Mouse (Mus musculus): ENCODE results near the gene Sqstm1. TPM values are rescaled to one million over a fixed set of nuclear protein-coding genes. Genes with fewer than 3 reads are reported as not detected.
"Not testable (repeated sequence)": the region's sequence is repeated elsewhere in the genome, so short reads cannot be mapped to it uniquely, and the experiment has no call there.

Sqstm1 gene
- polyA plus RNA-seq, 1 experiment from 2014 or later: 224 TPM

GRCm38 (mm10) chr11:50180478-50181231 lies 30.0 kb downstream of the Sqstm1 start:
- 74% methylated on average over 6 of the region's 6 CpGs for WGBS
- Histone ChIP-seq H3K4me1 (no peaks in the 10 kb centered on the region), H3K4me2 (no peak overlapping the region), H3K27ac (no peak overlapping the region), H3K36me3 (no peaks in the 10 kb centered on the region), H3K4me3 (replicated peaks) (no peak overlapping the region), H3K9ac (no peak overlapping the region), H3K9me3 (no peaks in the 10 kb centered on the region), H3K27me3 (replicated peaks) (no peaks in the 10 kb centered on the region)
- ATAC-seq (ENCODE audit: insufficient read depth, low FRiP score, low read depth): no peak

- no peak for ATAC-seq (ENCODE audit: insufficient read depth, low FRiP score, low read depth)
- Histone ChIP-seq H3K4me2 (no peak overlapping the region), H3K27ac (no peak overlapping the region), H3K4me1 (peaks cover 3% of the 10 kb centered on the region; the same call in 1 of the 2 replicates), H3K9ac (no peak overlapping the region), H3K36me3 (no peaks in the 10 kb centered on the region), H3K27me3 (replicated peaks) (no peaks in the 10 kb centered on the region), H3K9me3 (no peaks in the 10 kb centered on the region), H3K4me3 (replicated peaks) (no peak overlapping the region)
- WGBS: 68% methylated on average over 5 of the region's 5 CpGs
Observed at GRCm38 (mm10) chr11:50178532-50179488, 31.8 kb downstream of the Sqstm1 start.

- 63% methylated on average over 6 of the region's 6 CpGs for WGBS
- no peaks in the 10 kb centered on the region for H3K9me3 ChIP-seq
- H3K4me1 ChIP-seq: peaks cover 3% of the 10 kb centered on the region; the same call in 1 of the 2 replicates
- H3K4me2 ChIP-seq: no peak overlapping the region
- no peaks in the 10 kb centered on the region for H3K27me3 ChIP-seq (replicated peaks)
- no peak overlapping the region for H3K27ac ChIP-seq
- no peaks in the 10 kb centered on the region for H3K36me3 ChIP-seq
- no peak for ATAC-seq (ENCODE audit: insufficient read depth, low FRiP score, low read depth)
- no peak overlapping the region for H3K9ac ChIP-seq
- no peak overlapping the region for H3K4me3 ChIP-seq (replicated peaks)
Observed at GRCm38 (mm10) chr11:50177111-50177510, 33.5 kb downstream of the Sqstm1 start.

GRCm38 (mm10) chr11:50176351-50176750 lies 34.3 kb downstream of the Sqstm1 start:
- Histone ChIP-seq H3K4me1 (peaks cover 3% of the 10 kb centered on the region; the same call in 1 of the 2 replicates), H3K4me3 (replicated peaks) (no peak overlapping the region), H3K4me2 (no peak overlapping the region), H3K36me3 (no peaks in the 10 kb centered on the region), H3K27ac (no peak overlapping the region), H3K27me3 (replicated peaks) (no peaks in the 10 kb centered on the region), H3K9ac (no peak overlapping the region), H3K9me3 (no peaks in the 10 kb centered on the region)
- no peak for ATAC-seq (ENCODE audit: insufficient read depth, low FRiP score, low read depth)
- 56% methylated on average over 3 of the region's 3 CpGs for WGBS

GRCm38 (mm10) chr11:50174730-50175187 lies 35.9 kb downstream of the Sqstm1 start:
- Histone ChIP-seq H3K4me1 (peaks cover 3% of the 10 kb centered on the region; the same call in 1 of the 2 replicates), H3K36me3 (0 out of 2 replicates have a peak, but pooled peaks cover 3% of the 10 kb centered on the region), H3K4me3 (replicated peaks) (peak overlapping the region; percentile 71), H3K9ac (peak overlapping the region; percentile 78), H3K4me2 (peak overlapping the region; percentile 84), H3K9me3 (no peaks in the 10 kb centered on the region), H3K27ac (peak overlapping the region; percentile 48), H3K27me3 (replicated peaks) (no peaks in the 10 kb centered on the region)
- WGBS: 0% methylated on average over 27 of the region's 27 CpGs
- peak; percentile 99 for ATAC-seq (ENCODE audit: insufficient read depth, low FRiP score, low read depth)

GRCm38 (mm10) chr11:50174111-50174729 lies 36.4 kb downstream of the Sqstm1 start, which contains the start of gene Mrnip:
Mrnip (plus strand) TSS chr11:50174444.
- WGBS: 6% methylated on average over 19 of the region's 19 CpGs
- not testable (repeated sequence) for H3K9me3 ChIP-seq; H3K4me1 ChIP-seq; H3K36me3 ChIP-seq; H3K27me3 ChIP-seq (replicated peaks)
- Histone ChIP-seq H3K27ac (peak within 1 kb of the TSS; percentile 54), H3K9ac (peak within 1 kb of the TSS; percentile 78), H3K4me2 (peak within 1 kb of the TSS; percentile 84), H3K4me3 (replicated peaks) (peak within 1 kb of the TSS; percentile 71)
- ATAC-seq (ENCODE audit: insufficient read depth, low FRiP score, low read depth): 0 out of 2 replicates have a peak, but pooled peaks have one; percentile 0

- Histone ChIP-seq H3K4me2 (no peak overlapping the region), H3K27ac (no peak overlapping the region), H3K4me1 (no peaks in the 10 kb centered on the region), H3K4me3 (replicated peaks) (no peak overlapping the region), H3K36me3 (peaks cover 18% of the 10 kb centered on the region), H3K9me3 (no peaks in the 10 kb centered on the region), H3K27me3 (replicated peaks) (no peaks in the 10 kb centered on the region), H3K9ac (no peak overlapping the region)
- 83% methylated on average over 5 of the region's 5 CpGs for WGBS
- ATAC-seq (ENCODE audit: insufficient read depth, low FRiP score, low read depth): no peak
Observed at GRCm38 (mm10) chr11:50168352-50168751, 42.3 kb downstream of the Sqstm1 start.

- Histone ChIP-seq H3K4me3 (replicated peaks) (no peak overlapping the region), H3K9me3 (no peaks in the 10 kb centered on the region), H3K9ac (no peak overlapping the region), H3K4me1 (no peaks in the 10 kb centered on the region), H3K4me2 (no peak overlapping the region), H3K27ac (no peak overlapping the region), H3K27me3 (replicated peaks) (no peaks in the 10 kb centered on the region), H3K36me3 (peaks cover 19% of the 10 kb centered on the region)
- ATAC-seq (ENCODE audit: insufficient read depth, low FRiP score, low read depth): no peak
- WGBS: 93% methylated on average over 3 of the region's 3 CpGs
Observed at GRCm38 (mm10) chr11:50162338-50163050, 48.1 kb downstream of the Sqstm1 start.

- peaks cover 25% of the 10 kb centered on the region for H3K36me3 ChIP-seq
- H3K4me1 ChIP-seq: no peaks in the 10 kb centered on the region
- ATAC-seq (ENCODE audit: insufficient read depth, low FRiP score, low read depth): peak; percentile 46; the same call in 1 of the 2 replicates
- H3K27ac ChIP-seq: no peak overlapping the region
- no peak overlapping the region for H3K4me3 ChIP-seq (replicated peaks)
- H3K27me3 ChIP-seq (replicated peaks): no peaks in the 10 kb centered on the region
- 62% methylated on average over 10 of the region's 10 CpGs for WGBS
- no peak overlapping the region for H3K4me2 ChIP-seq
- H3K9me3 ChIP-seq: no peaks in the 10 kb centered on the region
- H3K9ac ChIP-seq: no peak overlapping the region
Observed at GRCm38 (mm10) chr11:50161578-50162304, 48.9 kb downstream of the Sqstm1 start.

- Histone ChIP-seq H3K9me3 (no peaks in the 10 kb centered on the region), H3K4me3 (replicated peaks) (no peak overlapping the region), H3K27ac (no peak overlapping the region), H3K4me2 (no peak overlapping the region), H3K27me3 (replicated peaks) (no peaks in the 10 kb centered on the region), H3K36me3 (peaks cover 42% of the 10 kb centered on the region), H3K9ac (no peak overlapping the region), H3K4me1 (no peaks in the 10 kb centered on the region)
- no peak for ATAC-seq (ENCODE audit: insufficient read depth, low FRiP score, low read depth)
- 63% methylated on average over 4 of the region's 4 CpGs for WGBS
Observed at GRCm38 (mm10) chr11:50159347-50159746, 51.3 kb downstream of the Sqstm1 start.

Measured in stomach, embryonic 15.5 days (tissue).